Mouse (Mus musculus) gastrocnemius, adult 18-20 months (tissue): ENCODE data around the gene Heg1. TPM values are rescaled to one million over a fixed set of nuclear protein-coding genes. Genes with fewer than 3 reads are reported as not detected.

ENCODE experiments used
- DNase-seq: peaks from one replicate; pipeline ENCODE4 v3.0.0; 2021; ENCODE audit warnings: low spot score
- total RNA-seq, 2 experiments: library from RNA; stranded (reverse); gene quantifications; 2 replicates each; pipeline ENCODE4 v1.2.3; 2021

Gene Heg1
- total RNA-seq, 2 experiments from 2014 or later = 20.8 to 34.1 TPM

DNA sequence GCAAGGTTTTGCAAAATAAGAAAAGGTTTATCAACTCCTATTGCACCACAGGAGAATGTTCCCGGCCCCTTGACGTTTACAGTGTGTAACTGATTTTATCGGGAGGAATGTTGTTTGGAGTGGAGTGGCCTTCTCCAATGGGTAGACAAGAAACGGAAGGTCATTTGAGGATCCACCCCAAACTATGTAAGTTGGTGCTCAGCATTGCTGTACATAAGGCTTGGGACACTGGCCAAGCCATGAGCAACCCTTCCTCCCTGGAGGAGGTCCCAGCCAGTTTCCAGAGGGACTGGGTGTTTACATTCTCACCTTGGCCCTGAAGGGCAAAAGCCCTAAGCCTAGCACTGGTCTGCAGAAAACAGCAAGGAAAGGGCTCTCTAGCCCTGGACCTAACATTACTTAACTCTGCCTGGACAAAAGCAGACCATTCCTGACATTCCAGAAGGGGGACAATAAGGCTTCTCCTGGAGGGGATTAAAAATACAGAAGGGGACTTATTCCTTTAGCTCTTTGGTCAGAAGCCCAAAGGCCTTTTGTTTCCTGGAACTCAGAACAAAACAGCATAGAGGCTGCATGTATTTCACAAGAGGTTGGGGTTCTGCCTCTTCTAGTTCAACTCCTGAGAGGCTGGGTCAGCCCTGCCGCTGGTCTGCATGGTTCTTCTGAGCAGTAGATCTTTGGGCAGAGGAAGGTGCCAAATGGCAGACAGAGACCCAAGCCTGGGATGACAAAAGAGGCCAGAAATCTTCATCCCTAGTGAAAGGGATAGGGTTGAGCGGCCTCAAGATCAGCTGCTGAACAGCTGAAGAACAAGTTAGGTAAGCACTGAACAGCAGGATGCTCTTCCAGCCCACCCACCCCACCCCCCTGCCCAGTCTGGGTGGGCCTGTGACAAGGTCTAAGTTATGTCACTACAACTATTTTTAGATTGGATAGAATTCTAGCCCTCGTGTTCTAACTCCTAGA lies 7.5 kb upstream of the Heg1 start:
- DNase-seq = peak; percentile 30

- DNase-seq = no peak
Observed at GRCm38 (mm10) chr16:33677313-33677690, 6.9 kb upstream of the Heg1 start.

DNA sequence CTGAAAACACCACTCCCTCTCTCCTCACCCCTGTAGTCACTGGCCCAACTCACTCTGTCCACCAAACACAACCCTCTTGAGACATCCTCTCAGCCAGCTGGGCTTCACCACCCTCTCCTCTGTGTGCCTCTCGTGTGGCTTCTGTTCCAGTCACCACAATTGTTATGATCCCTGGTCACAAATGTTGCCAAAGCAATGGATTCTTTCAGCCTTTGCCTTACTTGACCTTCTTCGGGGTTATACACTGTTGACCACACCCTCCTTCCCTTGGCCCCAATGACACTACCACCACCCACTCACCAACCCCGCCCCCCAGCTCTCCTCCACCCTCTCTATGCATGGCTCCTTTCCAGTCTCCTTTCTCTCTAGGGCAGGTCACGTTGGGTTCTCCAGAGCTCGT lies 6.3 kb upstream of the Heg1 start:
- peak; percentile 76 for DNase-seq

- no peak for DNase-seq
Observed at GRCm38 (mm10) chr16:33680271-33680670, 3.9 kb upstream of the Heg1 start.

- DNase-seq = peak; percentile 27
Observed at GRCm38 (mm10) chr16:33680816-33681215, 3.4 kb upstream of the Heg1 start.

DNA sequence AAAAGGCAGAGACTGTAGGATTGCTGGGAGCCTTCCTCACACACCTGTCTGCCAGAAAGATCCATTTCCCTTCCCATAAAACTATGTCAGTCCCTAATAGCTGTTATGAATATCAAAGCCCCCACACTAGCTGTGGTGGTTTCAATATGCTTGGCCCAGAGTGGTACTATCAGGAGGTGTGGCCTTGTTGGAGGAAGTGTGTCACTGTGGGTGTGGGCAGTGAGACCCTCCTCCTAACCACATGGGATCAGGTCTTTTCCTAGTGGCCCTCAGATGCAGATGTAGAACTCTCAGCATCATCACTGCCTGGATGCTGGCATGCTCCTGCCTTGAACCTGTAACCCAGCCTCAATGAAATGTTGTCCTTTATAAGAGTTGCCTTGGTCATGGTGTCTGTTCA lies 2.5 kb upstream of the Heg1 start:
- DNase-seq = no peak

GRCm38 (mm10) chr16:33682651-33683050 lies 1.5 kb upstream of the Heg1 start:
- no peak for DNase-seq

DNA sequence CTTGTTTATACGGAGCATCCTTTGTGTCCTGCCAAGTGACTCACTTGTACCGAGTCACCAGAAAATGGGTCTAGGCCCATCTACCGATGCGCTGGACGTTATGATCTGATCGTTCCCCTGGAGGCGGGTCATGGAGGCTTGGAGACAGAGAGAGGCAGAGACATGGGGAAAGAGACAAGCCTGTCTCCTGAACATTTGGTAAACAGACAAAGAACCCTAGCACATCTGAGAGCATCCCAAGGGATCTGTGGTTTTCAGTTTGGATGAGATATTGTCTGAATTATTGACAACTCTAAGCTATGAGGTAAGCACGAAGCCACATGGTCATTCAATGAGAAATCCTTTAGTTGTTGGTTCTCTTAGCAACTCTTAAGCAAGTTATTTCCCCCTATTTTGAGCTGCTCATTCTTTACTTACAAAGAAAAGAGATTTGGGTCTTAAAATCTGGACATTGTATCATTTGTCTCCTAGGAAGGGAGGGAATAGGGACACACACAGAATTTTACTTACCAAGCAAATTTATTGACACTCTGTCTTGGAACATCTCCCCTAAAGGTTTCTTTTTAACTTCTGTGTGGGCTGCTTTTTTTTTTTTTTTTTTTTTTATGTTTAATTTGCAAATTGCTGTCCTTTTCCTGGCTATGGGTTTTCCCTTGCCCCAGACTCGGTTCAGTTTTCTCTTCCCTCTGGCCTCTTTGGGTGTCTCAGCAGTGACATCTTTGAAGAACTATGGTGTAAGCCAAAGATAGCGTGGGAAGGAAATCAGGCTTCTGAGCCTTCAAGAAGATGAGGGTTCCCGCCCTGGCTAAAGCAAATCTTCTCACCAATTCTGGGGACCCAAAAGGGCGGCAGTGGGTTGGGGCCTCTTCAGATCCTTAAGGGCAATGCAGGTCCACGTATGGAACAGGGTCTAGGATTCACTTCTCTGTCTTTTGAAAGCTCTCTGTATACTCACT lies 686 bp upstream of the Heg1 start:
- peak; percentile 67 for DNase-seq

- no peak for DNase-seq
Observed at GRCm38 (mm10) chr16:33684703-33685701, 832 bp downstream of the Heg1 start.

DNA sequence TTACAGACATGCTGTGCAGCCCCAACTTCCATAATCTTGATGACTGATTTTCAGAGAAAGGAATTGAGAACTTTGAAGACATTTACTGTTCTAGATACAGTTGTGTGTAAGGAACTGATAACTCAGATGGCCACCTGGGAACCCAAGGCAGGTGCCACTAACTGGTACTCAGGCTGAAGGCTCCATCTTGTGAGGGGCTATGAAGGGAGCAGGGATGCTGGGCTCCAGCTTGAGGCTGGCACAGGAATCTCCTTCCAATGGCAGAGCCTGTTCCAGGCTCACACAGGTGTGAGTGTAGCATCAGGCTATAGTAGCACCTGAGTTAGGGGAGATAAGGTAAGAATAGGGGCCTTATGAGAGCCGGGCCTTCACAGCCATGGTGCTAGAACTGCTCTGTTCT lies 1.9 kb downstream of the Heg1 start:
- DNase-seq = no peak

DNA sequence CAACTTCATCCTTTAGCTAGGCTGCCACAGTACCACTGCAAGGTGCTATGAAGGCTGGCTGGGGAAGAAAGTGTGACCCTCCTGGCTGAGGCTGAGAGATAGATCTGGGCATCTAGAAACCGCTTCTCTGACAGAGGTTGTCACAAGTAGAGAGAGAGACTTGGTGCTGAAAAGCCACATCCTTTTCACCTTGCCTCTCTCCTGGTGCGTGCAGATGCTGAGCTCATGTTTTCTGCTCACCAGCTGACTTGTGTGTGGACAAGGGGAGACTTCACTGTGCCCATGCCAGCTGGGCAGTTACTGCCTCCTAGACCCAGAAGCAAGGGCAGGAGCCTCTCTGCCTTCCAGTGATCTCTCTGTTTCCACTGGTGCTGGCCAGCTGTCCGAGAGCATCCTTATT lies 3.6 kb downstream of the Heg1 start:
- DNase-seq = no peak

GRCm38 (mm10) chr16:33690975-33691747 lies 7.0 kb downstream of the Heg1 start:
- no peak for DNase-seq

DNA sequence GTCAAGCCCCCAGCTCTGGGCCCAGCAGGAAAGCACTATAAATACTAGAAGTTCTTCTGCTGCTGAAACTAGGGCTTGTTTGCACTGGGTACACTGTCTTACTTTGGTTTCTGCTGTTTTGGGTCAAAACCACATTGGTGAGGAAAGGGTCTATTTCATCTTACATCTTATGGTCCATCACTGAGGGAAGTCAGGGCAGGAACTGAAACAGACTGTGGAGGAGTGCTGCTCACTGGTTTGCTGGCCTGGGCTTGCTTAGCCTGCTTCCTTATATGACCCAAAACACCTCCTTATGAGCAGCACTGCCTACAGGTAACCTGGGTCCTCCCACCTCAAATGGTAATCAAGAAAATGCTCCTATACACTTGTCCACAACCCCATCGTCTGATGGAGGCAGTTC lies 9.4 kb downstream of the Heg1 start:
- no peak for DNase-seq

DNA sequence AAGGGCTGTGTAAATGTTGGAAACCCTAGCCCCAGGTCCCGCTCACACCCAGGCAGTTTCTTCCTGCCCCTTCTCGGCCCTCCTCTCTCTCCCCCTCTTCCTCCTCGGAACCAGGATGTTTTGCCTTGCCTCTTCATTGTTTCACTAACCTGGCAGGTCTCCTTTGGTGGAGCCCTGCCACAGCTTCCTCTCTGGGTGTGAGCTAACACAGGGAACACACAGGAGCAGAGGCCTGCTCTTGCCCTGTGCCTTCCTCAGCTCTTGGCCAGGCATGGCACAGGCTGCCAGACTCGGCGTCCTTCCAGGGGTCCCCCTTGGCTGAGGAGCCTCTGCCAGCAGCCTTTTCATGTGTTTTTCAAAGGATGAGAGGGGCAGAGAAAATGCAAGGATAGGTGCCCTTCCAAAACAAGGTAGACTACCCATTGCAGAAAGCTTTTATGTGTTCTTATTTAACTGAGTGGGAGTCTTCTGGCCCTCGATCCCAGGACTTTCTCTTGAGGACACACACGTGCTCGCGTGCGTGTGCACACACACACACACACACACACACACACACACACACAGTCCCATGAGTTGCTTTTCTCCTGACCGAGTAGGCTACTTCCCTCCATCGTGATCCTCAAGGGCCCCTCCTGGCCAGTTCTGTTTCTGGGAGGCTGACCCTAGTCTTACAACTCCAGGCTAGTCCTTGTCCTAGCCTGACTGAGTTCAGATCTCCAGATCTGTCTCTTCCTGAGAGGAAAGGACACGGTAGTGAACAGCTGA lies 12.8 kb downstream of the Heg1 start:
- peak; percentile 26 for DNase-seq

GRCm38 (mm10) chr16:33697576-33698276 lies 13.6 kb downstream of the Heg1 start:
- DNase-seq = no peak

DNA sequence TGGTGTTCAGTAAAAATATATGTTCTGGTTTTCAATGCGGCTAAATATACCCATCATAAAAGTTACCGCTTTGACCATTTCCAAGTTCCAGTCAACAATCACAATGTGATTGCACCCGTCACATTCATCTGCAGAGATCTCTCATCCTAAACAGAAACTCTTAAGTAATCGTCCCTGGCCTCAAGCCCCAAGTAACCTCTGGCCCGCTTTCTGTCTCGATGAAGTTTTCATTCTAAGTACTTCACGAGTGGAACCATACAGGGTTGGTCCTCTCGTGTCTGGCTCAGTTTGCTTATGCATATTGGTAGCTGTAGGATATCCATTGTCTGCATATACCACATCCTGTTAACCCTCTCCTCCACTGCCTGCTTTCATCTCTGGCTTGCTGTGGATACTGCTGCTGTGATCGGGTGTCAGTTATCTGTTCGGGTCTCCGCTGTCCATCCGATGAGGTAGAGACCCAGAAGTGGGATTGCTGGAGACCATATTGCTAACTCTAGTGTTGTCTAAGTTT lies 14.2 kb downstream of the Heg1 start:
- DNase-seq = peak; percentile 32

GRCm38 (mm10) chr16:33700584-33700983 lies 16.4 kb downstream of the Heg1 start:
- no peak for DNase-seq

DNA sequence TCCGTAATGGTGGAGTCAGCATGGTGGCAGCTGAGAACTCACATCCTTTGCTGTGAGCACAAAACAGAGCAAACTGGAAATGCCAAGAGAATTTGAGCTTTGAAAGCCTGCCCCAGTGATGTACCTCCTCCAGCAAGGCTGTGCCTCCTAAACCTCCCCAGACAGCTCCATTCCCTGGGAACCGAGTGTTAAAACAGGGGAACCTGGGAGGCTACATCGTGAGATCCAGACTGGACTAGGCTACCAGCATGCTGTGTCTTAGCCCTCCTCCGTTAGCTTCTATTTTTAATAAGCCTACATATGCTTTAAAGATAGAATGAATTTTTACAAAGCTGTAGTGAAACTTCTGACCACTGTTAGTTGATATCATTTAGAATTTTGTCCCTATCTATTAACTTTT lies 17.7 kb downstream of the Heg1 start:
- DNase-seq = no peak

- no peak for DNase-seq
Observed at GRCm38 (mm10) chr16:33704289-33704688, 20.1 kb downstream of the Heg1 start.
